Mouse (Mus musculus) limb, embryonic 14.5 days (tissue): ENCODE results near the gene Itgb4. TPM values are rescaled to one million over a fixed set of nuclear protein-coding genes. Genes with fewer than 3 reads are reported as not detected.

Experiments used
- ATAC-seq: fragments of 200-750 bp; cut with Nextera tagmentation; 2 replicates; pipeline ENCODE4 v1.8.0; 2017; ENCODE audit warnings: low read depth, moderate number of reproducible peaks, moderate TSS enrichment; ENCODE audit not compliant: low FRiP score
- DNase-seq: peaks from one replicate; pipeline ENCODE4 v3.0.0-alpha.2; 2015; ENCODE audit warnings: low spot score
- H3K27ac ChIP-seq: fragments of 300-500 bp; sonication (generic); replicated peaks from 2 replicates; pipeline ENCODE4 v1.5.1; 2014; ENCODE audit warnings: low read depth, mild to moderate bottlenecking, low read length, moderate library complexity, mixed read lengths
- H3K27me3 ChIP-seq: fragments of 300-500 bp; sonication (generic); 2 replicates; pipeline ENCODE4 v1.6.1; 2014; ENCODE audit warnings: low read length, mixed read lengths; ENCODE audit not compliant: control insufficient read depth, insufficient read depth
- H3K36me3 ChIP-seq: fragments of 300-500 bp; sonication (generic); 2 replicates; pipeline ENCODE4 v1.6.1; 2014; ENCODE audit warnings: mild to moderate bottlenecking, low read length, moderate library complexity, mixed read lengths; ENCODE audit not compliant: control insufficient read depth, insufficient read depth
- H3K4me1 ChIP-seq: fragments of 300-500 bp; sonication (generic); 2 replicates; pipeline ENCODE4 v1.6.1; 2014; ENCODE audit warnings: antibody characterized with exemption, low read length, mixed read lengths; ENCODE audit not compliant: control insufficient read depth, insufficient read depth
- H3K4me2 ChIP-seq: fragments of 300-500 bp; sonication (generic); replicated peaks from 2 replicates; pipeline ENCODE4 v1.6.1; 2014; ENCODE audit warnings: low read depth, mild to moderate bottlenecking, low read length, moderate library complexity; ENCODE audit not compliant: severe bottlenecking
- H3K4me3 ChIP-seq: fragments of 300-500 bp; sonication (generic); replicated peaks from 2 replicates; pipeline ENCODE4 v1.5.1; 2014; ENCODE audit warnings: low read length
- H3K9ac ChIP-seq: fragments of 300-500 bp; sonication (generic); 2 replicates; pipeline ENCODE4 v1.6.1; 2014; ENCODE audit warnings: mild to moderate bottlenecking, low read depth, low read length, moderate library complexity; ENCODE audit not compliant: severe bottlenecking
- H3K9me3 ChIP-seq: fragments of 300-500 bp; sonication (generic); 2 replicates; pipeline ENCODE4 v1.6.1; 2016; ENCODE audit warnings: low read length; ENCODE audit not compliant: control insufficient read depth
- POLR2A ChIP-seq: fragments of 200-500 bp; IDR thresholded peaks from 2 replicates; pipeline ENCODE4 v1.8.0; 2012; ENCODE audit warnings: inconsistent platforms, mild to moderate bottlenecking, moderate library complexity, borderline replicate concordance; ENCODE audit not compliant: insufficient read depth, insufficient read length; ENCODE audit errors: extremely low read depth
- WGBS: fragments of 180-500 bp; shearing (Covaris S2); extraction: QIAGEN DNeasy Blood & Tissue Kit; methylation state at CpG from one replicate; pipeline ENCODE4 v1.1.7; 2014; 5-methylcytosine and 5-hydroxymethylcytosine counted together
- polyA plus RNA-seq, 2 experiments: library from polyadenylated mRNA; depleted of rRNA in 1 of 2; stranded (reverse) in 1 of 2; unstranded in 1 of 2; fragments of >200 nt; fragmentation: Nextera tagmentation in 1 of 2; extraction: Ambion mirVana in 1 of 2; gene quantifications; 2 replicates each; pipeline versions ENCODE4 v1.2.1 to v1.2.3; 2012 to 2014

The Itgb4 gene
- polyA plus RNA-seq, 2 experiments = 11.3 to 12.5 TPM

DNA sequence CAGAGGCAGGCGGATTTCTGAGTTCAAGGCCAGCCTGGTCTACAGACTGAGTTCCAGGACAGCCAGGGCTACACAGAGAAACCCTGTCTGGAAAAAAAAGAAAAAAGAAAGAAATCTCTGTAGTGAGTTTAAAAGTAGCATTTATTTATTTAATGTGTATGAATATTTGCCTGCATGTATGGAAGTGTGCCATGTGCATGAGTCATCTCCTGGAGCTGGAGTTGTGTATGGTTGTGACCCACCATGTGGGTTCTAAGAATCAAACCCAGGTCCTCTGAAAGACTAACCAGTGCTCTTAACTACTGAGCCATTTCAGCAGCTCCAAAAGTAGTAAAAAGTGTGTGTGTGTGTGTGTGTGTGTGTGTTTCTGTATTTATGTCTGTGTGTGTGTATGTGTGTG lies 68.8 kb downstream of the Itgb4 start:
- no peak overlapping the region for H3K9ac ChIP-seq
- ATAC-seq (no peak), DNase-seq (no peak)
- no peak overlapping the region for H3K4me2 ChIP-seq
- peaks cover 74% of the 10 kb centered on the region for H3K36me3 ChIP-seq
- no peaks in the 10 kb centered on the region for H3K9me3 ChIP-seq
- H3K4me1 ChIP-seq = no peaks in the 10 kb centered on the region
- no peak for TF ChIP-seq POLR2A
- 100% methylated on average over 1 of the region's 1 CpGs for WGBS
- H3K4me3 ChIP-seq = no peak overlapping the region
- no peak overlapping the region for H3K27ac ChIP-seq
- no peaks in the 10 kb centered on the region for H3K27me3 ChIP-seq

- peaks cover 74% of the 10 kb centered on the region for H3K36me3 ChIP-seq
- TF ChIP-seq POLR2A = no peak
- 97% methylated on average over 6 of the region's 6 CpGs for WGBS
- ATAC-seq (no peak), DNase-seq (no peak)
- H3K27ac ChIP-seq = no peak overlapping the region
- H3K9me3 ChIP-seq = no peaks in the 10 kb centered on the region
- H3K27me3 ChIP-seq = no peaks in the 10 kb centered on the region
- H3K4me3 ChIP-seq = no peak overlapping the region
- no peak overlapping the region for H3K9ac ChIP-seq
- no peaks in the 10 kb centered on the region for H3K4me1 ChIP-seq
- no peak overlapping the region for H3K4me2 ChIP-seq
These were observed 70.7 kb downstream of the Itgb4 start for GRCm38 (mm10) chr11:116045173-116045572.

DNA sequence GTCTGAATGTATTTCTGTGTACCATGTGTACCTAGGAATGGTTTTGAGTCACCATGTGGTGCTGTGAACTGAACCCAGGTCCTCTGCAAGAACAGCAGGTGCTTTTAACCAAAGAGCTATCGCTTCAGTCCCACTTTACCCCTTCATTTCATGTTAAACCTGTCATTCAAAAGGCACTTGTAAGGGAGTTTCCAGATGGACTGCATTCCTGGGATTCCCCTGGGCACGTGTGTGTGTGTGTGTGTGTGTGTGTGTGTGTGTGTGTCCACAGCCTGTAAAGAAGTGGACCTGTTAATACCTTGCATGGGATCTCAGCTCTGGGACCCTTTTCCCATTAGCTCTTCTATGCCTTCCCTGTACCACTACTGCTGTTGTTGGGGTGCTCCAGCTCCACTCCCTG lies 75.1 kb downstream of the Itgb4 start:
- no peaks in the 10 kb centered on the region for H3K27me3 ChIP-seq
- DNase-seq = no peak
- H3K9ac ChIP-seq = no peak overlapping the region
- peaks cover 96% of the 10 kb centered on the region for H3K36me3 ChIP-seq
- no peaks in the 10 kb centered on the region for H3K9me3 ChIP-seq
- H3K4me1 ChIP-seq = no peaks in the 10 kb centered on the region
- WGBS = 58% methylated on average over 2 of the region's 2 CpGs
- no peak overlapping the region for H3K27ac ChIP-seq
- no peak overlapping the region for H3K4me2 ChIP-seq
- H3K4me3 ChIP-seq = no peak overlapping the region
- no peak for TF ChIP-seq POLR2A
- ATAC-seq = no peak

- Histone ChIP-seq H3K27ac (no peak overlapping the region), H3K27me3 (no peaks in the 10 kb centered on the region)
- no peak for TF ChIP-seq POLR2A
These were observed 75.7 kb downstream of the Itgb4 start for GRCm38 (mm10) chr11:116050196-116050595.

GRCm38 (mm10) chr11:116053510-116054229 lies 79.2 kb downstream of the Itgb4 start:
- Histone ChIP-seq H3K9me3 (no peaks in the 10 kb centered on the region), H3K36me3 (peaks cover 99% of the 10 kb centered on the region), H3K9ac (no peak overlapping the region), H3K4me3 (no peak overlapping the region), H3K4me2 (no peak overlapping the region), H3K27ac (no peak overlapping the region), H3K4me1 (no peaks in the 10 kb centered on the region), H3K27me3 (no peaks in the 10 kb centered on the region)
- TF ChIP-seq POLR2A = no peak
- no peak for ATAC-seq
- no peak for DNase-seq
- WGBS = 92% methylated on average over 9 of the region's 9 CpGs

More at GRCm38 (mm10) chr11:116050196-116050595, 75.7 kb downstream of the Itgb4 start:
- no peak overlapping the region for H3K4me3 ChIP-seq
- WGBS = 82% methylated on average over 4 of the region's 4 CpGs
- H3K9me3 ChIP-seq = no peaks in the 10 kb centered on the region
- H3K9ac ChIP-seq = no peak overlapping the region
- H3K4me2 ChIP-seq = no peak overlapping the region
- peaks cover 96% of the 10 kb centered on the region for H3K36me3 ChIP-seq
- DNase-seq (no peak), ATAC-seq (no peak)
- H3K4me1 ChIP-seq = no peaks in the 10 kb centered on the region

DNA sequence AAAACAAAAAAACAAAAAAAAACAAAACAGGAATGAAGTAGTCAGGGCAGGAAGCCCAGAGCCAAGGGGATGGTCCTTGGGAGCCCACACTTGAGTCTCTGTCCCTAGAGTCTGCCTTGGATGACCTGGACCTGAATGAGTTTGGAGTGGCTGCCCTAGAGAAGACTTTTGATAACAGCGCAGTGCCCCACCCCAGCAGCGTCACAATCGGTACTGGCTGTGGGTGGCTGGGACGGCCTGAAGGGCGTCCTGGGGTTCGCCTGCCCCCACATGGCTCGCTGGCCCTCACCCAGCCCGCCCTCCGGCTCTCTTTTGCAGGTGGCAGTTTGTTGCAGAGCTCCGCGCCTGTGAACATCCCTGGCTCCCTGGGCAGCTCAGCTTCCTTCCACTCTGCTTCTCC lies 81.4 kb downstream of the Itgb4 start:
- Histone ChIP-seq H3K9me3 (no peaks in the 10 kb centered on the region), H3K9ac (no peak overlapping the region), H3K36me3 (peaks cover 99% of the 10 kb centered on the region), H3K4me1 (no peaks in the 10 kb centered on the region), H3K27ac (no peak overlapping the region), H3K27me3 (no peaks in the 10 kb centered on the region), H3K4me2 (no peak overlapping the region), H3K4me3 (no peak overlapping the region)
- ATAC-seq (no peak), DNase-seq (no peak)
- TF ChIP-seq POLR2A = no peak
- 92% methylated on average over 11 of the region's 11 CpGs for WGBS
